Mouse (Mus musculus) left cerebral cortex, adult 8-10 months (tissue): ENCODE measurements around the gene Nek6. TPM values are rescaled to one million over a fixed set of nuclear protein-coding genes. Genes with fewer than 3 reads are reported as not detected.

Source experiments
- DNase-seq, 2 experiments: peaks; one replicate each; pipeline ENCODE4 v3.0.0; 2022; ENCODE audit warnings: low spot score in 2 of 2
- total RNA-seq, 4 experiments: library from RNA; stranded (reverse); gene quantifications; 2 replicates each; pipeline ENCODE4 v1.2.4; 2022

Gene Nek6
- total RNA-seq, 4 experiments from 2014 or later, result 24.1 to 40.5 (median 31.4) TPM

DNA sequence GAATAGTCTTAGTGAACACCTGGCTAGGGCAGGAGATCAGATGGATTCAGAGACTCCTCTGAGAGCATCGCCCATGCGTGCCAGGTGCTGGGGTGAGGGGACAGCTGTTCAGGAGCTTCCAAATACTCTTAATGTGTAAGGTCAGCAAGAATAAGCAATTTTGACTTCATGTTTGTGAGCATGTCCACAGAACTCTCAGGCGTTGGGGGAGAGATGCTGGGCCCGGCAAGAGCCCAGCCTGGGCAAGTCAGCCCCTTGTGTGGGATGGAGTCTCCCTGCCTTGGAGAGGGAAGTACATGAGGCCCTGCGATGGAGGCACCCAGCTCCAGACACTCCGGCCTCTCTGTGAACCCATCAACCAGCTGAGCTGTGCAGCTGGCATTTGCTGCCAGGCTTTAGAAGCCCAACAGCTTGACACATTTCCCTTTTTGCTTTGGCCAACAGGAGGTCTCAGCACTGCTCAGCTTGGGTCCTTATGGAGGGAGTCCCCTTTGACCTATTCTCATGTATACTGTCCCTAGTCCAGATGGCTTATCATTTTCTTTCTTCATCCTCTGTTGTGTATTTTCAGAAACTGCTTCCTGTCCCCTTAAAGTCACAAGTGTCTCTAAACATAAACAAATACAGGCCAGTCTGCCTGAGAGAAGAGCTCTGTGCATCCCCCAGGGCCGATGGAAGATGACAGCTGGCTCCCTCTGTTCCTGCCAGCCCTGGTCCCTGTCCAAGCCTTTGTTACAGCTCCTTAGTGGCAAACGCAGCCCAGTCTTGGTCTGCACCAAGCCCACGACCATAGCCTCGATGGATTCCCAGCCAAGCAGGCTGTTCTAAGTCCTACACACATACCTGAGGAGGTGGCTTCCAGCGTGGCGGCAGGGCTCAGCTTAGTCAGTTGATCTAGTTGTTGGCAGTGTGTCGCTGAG lies 67.4 kb downstream of the Nek6 start:
- DNase-seq, result peak in 1 of 2 experiments; percentile 67

DNA sequence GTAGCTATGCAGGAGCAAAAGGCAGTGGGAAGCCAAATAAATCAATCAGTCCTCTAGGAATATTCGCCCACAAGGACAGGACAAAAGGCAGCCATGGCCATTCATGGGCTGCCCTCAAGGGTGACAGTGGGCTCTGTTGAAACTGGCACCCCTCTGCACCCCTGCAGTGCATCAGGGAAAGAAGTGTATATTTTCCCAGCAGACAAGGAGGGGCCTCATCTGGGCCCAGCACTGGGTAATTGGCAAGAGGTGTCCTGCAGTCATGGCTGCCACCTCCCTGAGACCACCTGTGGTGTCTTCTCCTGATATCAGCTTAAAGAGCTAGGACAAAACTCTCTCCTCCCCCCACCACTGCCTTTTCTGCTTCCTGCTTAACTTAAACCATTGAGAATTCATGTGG lies 68.1 kb downstream of the Nek6 start:
- DNase-seq, result no peak

GRCm38 (mm10) chr2:38583982-38584381 lies 72.5 kb downstream of the Nek6 start:
- no peak for DNase-seq

- no peak for DNase-seq
These were observed 73.3 kb downstream of the Nek6 start for GRCm38 (mm10) chr2:38584514-38585378.

DNA sequence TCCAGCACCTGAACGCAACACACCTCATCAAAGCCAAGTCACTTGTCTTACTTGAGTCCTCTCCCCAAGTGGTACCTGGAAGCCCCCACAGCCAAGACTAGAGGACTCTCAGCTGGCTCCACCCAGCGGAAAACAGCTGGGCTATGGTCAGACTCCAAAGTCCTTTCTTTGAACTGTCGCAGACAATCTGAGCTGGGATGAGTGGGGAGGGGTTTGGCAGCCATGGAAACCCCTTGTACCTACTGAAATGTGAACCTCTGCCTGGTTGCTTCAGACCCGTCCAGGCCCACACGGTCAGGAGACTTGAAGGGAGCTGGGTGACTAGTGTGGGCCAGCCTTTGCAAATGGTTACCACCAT lies 73.9 kb downstream of the Nek6 start:
- no peak for DNase-seq

DNA sequence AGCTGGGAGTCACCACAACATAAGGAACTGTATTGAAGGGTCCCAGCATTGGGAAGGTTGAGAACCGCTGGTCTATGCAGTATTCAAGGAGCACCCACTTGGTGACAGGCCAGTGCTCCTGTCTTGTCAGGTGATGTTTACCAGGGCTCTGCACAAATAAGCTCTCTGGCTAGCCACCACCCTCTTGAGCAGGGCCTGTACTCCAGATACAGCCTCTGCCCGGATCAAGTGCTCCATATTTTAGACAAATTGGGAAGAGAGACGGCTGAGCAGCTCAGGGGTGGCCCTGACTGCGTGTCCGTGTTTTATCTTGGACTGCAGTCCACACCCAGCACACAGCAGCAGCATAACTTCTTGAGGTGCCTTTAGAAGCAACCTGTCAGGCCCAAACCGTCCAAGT lies 75.3 kb downstream of the Nek6 start:
- DNase-seq, result no peak

DNA sequence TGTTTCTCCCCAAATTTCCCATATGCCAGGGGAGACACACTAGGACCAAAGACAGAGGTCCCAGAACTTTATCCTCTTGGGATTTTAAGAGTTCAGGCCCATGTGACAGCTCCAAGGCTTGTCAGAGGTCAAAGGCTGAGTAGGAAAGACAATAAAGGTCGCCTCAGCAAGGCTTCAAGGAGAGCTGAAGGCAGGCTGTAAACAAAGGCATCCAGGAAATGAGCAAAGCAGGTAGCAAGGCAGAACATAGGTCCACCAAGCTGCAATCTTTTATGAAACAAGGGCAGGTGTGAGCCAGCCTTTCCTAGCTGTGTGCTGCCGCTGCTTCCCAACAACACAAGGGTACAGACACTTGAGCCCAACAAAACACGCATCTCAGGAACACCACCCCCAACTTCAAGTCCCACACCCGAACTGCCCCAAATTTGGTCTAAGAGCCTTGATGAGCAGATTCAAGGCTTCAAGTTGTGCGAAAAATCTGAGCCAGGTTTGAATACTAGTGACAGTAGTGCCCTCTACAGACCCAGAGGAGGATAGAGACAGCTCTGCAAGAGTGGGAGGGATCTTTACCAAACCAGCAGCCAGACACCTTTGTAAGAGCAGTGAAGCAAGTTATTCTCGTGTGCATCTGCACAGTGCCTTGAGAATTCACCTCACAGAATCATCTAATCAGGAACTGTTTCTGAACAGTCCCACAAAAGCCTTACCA lies 80.5 kb downstream of the Nek6 start:
- DNase-seq, result peak in 1 of 2 experiments; percentile 18

DNA sequence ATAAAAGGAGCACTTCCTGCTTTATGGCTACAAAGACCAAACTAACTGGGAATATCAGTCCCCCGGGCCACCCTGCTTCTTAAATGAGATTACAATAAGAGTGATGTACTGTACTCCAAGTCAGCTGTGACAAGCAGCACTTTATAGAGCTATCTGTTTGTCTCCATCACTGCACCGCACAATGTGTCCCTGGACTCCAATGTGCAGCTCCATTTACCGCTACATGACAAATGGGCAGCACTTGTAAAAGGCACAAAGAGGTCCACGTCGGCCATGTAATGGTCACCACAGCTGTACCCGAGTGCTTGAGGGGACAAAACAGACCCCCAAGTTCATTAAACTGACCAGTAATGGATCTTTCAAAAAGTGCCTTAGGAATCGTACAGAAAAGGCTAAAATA lies 83.4 kb downstream of the Nek6 start:
- DNase-seq, result no peak

DNA sequence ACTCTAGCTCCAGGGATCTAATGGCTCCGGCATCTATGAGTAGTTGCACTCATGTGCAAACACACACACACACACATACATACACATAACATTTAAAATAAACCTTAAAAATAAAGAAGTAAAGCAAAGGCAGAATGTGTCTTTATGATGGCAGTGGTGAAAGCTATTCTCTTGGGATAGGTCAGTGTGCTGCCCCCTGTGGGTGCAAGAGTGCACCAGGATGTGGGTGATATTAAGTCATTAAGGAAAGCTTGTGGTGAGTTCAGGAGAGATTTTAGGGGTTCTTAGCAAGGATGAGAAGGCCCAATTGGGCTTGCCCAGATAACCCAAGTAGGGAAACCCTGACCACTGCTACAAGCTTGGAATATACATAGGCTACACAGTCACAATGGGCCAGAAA lies 86.5 kb downstream of the Nek6 start:
- DNase-seq, result no peak

DNA sequence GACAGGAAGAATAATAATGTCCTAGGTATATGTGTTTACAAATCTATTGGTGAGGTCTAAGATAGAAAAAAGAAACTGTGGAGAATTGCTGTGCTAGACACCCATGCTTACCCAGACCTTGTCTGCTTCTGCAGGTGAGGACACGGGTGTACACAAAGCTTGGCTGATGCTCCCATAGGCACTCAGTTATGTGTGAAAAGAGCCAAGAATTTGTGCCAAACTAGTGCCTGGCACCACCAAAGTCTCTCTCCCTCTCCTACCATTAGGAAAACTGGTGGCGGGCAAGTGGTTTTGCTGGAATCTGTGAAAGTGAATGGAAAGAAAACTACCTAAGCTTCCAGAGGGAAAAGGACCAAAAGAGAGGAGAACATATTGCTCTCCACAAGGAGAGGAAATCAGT lies 87.0 kb downstream of the Nek6 start:
- no peak for DNase-seq

- DNase-seq, result no peak
These were observed 89.4 kb downstream of the Nek6 start for GRCm38 (mm10) chr2:38600842-38601241.

GRCm38 (mm10) chr2:38607716-38608115 lies 96.3 kb downstream of the Nek6 start:
- no peak for DNase-seq

GRCm38 (mm10) chr2:38608831-38609309 lies 97.4 kb downstream of the Nek6 start:
- DNase-seq, result no peak

DNA sequence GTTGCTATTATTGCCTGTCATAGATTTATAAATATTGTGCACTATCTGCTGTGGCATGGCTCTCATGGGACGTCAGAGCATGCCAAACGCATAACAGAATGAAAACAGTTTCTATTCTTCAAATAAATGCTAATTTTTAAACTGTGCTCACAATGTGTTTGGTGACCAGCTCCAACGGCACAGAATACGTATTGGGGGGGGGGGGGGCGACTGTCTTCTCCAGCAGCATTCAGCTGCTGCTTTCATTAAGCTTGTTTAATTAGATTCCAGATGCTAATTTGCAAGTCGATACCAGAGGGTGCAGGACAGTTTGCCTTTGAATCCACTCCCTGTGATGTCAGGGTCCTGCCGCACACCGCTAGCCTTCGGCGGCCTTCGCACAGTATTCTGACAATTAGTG lies 97.9 kb downstream of the Nek6 start:
- no peak for DNase-seq

DNA sequence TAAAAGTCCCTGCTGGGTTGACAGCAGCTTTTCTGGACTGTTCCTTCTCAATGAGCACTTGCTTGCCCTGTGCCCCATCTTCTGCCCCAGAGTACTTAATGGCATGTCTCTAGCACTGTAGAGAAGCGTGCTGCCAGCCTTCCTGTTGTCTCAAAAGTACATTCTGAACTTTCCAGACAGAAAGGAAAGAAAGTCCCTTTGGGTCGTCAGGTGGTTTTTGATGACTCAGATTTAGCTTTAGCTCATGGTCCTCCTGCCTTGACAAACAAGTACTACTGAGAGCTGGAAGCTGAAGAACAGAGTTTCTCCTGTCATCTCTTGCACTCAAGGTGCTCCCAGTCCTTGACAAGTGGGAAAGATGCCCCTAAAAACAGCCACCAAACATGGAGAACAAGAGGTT lies 98.7 kb downstream of the Nek6 start:
- DNase-seq, result no peak

DNA sequence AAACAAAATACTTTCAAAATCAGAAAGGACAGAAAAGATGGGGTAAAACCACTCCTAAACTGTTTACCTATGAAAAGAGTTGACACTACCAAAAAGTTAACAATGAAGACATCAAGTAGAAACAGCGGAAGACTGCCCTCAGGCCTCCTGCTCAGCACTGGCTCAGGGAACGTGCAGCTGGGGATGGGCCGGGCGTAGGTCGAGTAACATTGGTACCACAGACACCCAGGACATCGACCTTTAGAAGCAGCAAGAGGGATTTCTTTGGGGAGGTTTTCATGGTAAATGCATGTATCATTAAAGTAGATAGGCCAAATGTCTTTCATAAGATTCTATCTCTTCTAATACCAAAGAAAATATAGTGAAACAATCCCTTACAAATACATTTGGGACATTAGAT lies 101.2 kb downstream of the Nek6 start:
- DNase-seq, result no peak

GRCm38 (mm10) chr2:38613576-38613975 lies 102.1 kb downstream of the Nek6 start:
- no peak for DNase-seq

- DNase-seq, result no peak
These were observed 103.0 kb downstream of the Nek6 start for GRCm38 (mm10) chr2:38614437-38614836.

- no peak for DNase-seq
These were observed 104.6 kb downstream of the Nek6 start for GRCm38 (mm10) chr2:38616072-38616471.

GRCm38 (mm10) chr2:38616956-38617872 lies 105.8 kb downstream of the Nek6 start:
- DNase-seq, result no peak

- no peak for DNase-seq
These were observed 108.3 kb downstream of the Nek6 start for GRCm38 (mm10) chr2:38619777-38620176.
